ENCODE assay signal across 8 mouse cellular contexts in the genomic region with DNA sequence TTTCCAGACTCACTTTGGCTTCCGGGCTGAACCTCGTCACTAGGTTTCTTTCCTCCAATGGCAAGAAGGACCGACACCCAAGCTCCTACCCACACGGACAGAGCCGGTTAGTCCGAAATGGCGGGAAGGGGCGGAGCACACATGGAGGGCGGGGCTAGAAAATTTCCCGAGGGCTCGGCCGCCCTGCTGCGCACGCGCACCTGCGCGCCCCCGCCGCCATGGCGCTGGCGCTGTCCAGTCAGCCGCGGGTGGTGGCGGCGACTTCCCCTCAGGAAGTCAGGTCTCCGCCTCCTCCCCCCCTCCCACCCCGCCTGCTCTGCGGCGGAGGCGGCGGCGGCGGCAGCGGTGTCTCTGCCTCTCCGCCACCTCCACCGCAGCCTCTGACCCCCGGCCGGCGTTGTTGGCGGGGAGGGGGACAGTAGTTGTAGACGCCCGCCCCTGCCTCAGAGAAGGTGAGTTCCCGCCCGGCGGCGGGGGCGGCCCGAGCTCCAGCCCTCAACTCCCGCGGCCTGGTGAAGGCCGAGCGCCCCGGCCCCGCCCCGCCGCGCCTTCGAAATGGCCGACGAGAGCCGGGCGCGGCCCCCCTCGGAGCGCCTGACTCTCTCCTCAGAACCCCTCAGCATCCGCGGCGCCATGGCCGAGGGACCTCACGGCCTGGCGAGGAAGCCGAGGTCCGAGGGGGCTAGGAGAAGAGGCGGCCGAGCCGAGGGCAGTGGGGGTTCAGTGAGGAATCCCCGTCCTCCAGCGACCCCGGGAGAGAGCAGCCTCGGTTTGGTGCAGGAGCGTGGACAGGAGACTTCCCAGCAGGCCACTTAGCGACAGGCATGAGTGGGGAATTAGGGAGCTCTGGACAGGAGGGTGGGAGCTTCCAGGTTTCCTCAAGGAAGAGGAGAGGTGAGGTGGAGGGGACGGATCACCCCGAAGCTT. TPM values are rescaled to one million over a fixed set of nuclear protein-coding genes. Genes with fewer than 3 reads are reported as not detected.
DNase-seq lines count a peak whose midpoint lies in the region; ATAC-seq and TF ChIP-seq lines count a peak whose summit lies in the region.

A gene (plus strand): TSS at position 289 of the 927 bp plus-strand sequence.

- peaks cover 32% of the 10 kb centered on the region for H3K4me1 ChIP-seq in erythroblast, embryonic 14.5 days (ENCODE audit: control insufficient read depth)
- peaks cover 14% of the 10 kb centered on the region for H3K4me1 ChIP-seq in heart, embryonic 11.5 days (ENCODE audit: control insufficient read depth, insufficient read depth, low read length)
- H3K4me1 ChIP-seq in kidney, embryonic 16.5 days (ENCODE audit: insufficient read depth, low read length) = peaks cover 20% of the 10 kb centered on the region
- H3K4me1 ChIP-seq in liver, adult 2 months (ENCODE audit: control insufficient read depth, insufficient read depth, low read length) = peaks cover 13% of the 10 kb centered on the region

- peaks cover 10% of the 10 kb centered on the region for H3K79me3 ChIP-seq in C2C12 (ENCODE audit: low read depth)

- peak within 1 kb of the TSS; percentile 97 for H3ac ChIP-seq in C2C12 (ENCODE audit: control insufficient read depth, insufficient read length, low read depth)
- H3ac ChIP-seq in myocyte (ENCODE audit: control insufficient read depth, insufficient read length) = peak within 1 kb of the TSS; percentile 90

- TF ChIP-seq POLR2A in brain, embryonic 14.5 days (IDR thresholded peaks at IDR 0.05; ENCODE audit: borderline replicate concordance, extremely low read depth, insufficient read depth, insufficient read length, poor library complexity, severe bottlenecking) = peak; percentile 92
- 0 out of 2 replicates have a peak, but pooled peaks have one; percentile 15 for TF ChIP-seq POLR2A in liver, adult 2 months (IDR thresholded peaks at IDR 0.05; ENCODE audit: extremely low read depth, insufficient read depth, low read length)
- peak; percentile 69 for TF ChIP-seq POLR2A in myocyte (IDR thresholded peaks at IDR 0.05; ENCODE audit: insufficient read length, low read depth)

- peak; percentile 98 for DNase-seq in brain, embryonic 14.5 days (ENCODE audit: low read depth)
- peak; percentile 91 for DNase-seq in liver, adult 2 months (ENCODE audit: extremely low read depth, low read depth, low spot score)
- peak; percentile 98 for DNase-seq in splenic B cell, adult 2 months (ENCODE audit: low read depth, low spot score)

- H3K27ac ChIP-seq in heart, embryonic 11.5 days (ENCODE audit: low read depth, low read length) = peak within 1 kb of the TSS; percentile 99
- H3K27ac ChIP-seq in kidney, embryonic 16.5 days (ENCODE audit: low read length) = peak within 1 kb of the TSS; percentile 99
- H3K27ac ChIP-seq in liver, adult 2 months (replicated peaks; ENCODE audit: insufficient read depth, low read depth, low read length) = peak within 1 kb of the TSS; percentile 94

- peak within 1 kb of the TSS; percentile 81 for H3K4me2 ChIP-seq in heart, embryonic 11.5 days
- H3K4me2 ChIP-seq in kidney, embryonic 16.5 days (replicated peaks; ENCODE audit: low read depth, low read length) = peak within 1 kb of the TSS; percentile 84
- H3K4me2 ChIP-seq in myocyte (ENCODE audit: low read depth) = peak within 1 kb of the TSS; percentile 95

- TF ChIP-seq CTCF in C2C12 (IDR thresholded peaks at IDR 0.05; ENCODE audit: control insufficient read depth, insufficient read depth, insufficient read length) = no peak
- no peak for TF ChIP-seq CTCF in brain, embryonic 14.5 days (IDR thresholded peaks at IDR 0.05; ENCODE audit: borderline replicate concordance, extremely low read depth, insufficient read depth, insufficient read length)
- no peak for TF ChIP-seq CTCF in liver, adult 2 months (IDR thresholded peaks at IDR 0.05; ENCODE audit: low read depth, low read length)

- H3K4me3 ChIP-seq in C2C12 (ENCODE audit: insufficient read depth, poor library complexity, severe bottlenecking) = peak within 1 kb of the TSS; percentile 87
- peak within 1 kb of the TSS; percentile 99 for H3K4me3 ChIP-seq in erythroblast, embryonic 14.5 days (replicated peaks)
- H3K4me3 ChIP-seq in heart, embryonic 11.5 days (ENCODE audit: low read depth, low read length) = peak within 1 kb of the TSS; percentile 96
- H3K4me3 ChIP-seq in kidney, embryonic 16.5 days (ENCODE audit: low read length) = peak within 1 kb of the TSS; percentile 96
- H3K4me3 ChIP-seq in liver, adult 2 months (ENCODE audit: insufficient read depth, low read depth, low read length) = peak within 1 kb of the TSS; percentile 93
- peak within 1 kb of the TSS; percentile 87 for H3K4me3 ChIP-seq in myocyte

- no peaks in the 10 kb centered on the region for H3K9me3 ChIP-seq in erythroblast, embryonic 14.5 days (ENCODE audit: control insufficient read depth, low read length)
- no peaks in the 10 kb centered on the region for H3K9me3 ChIP-seq in heart, embryonic 11.5 days (replicated peaks; ENCODE audit: control insufficient read depth, low read length)
- no peaks in the 10 kb centered on the region for H3K9me3 ChIP-seq in kidney, embryonic 16.5 days (ENCODE audit: low read length)

- ATAC-seq in heart, embryonic 11.5 days (replicated peaks; ENCODE audit: insufficient number of reproducible peaks, low FRiP score, low TSS enrichment) = peak; percentile 90
- ATAC-seq in kidney, embryonic 16.5 days (ENCODE audit: low FRiP score, low TSS enrichment) = peak; percentile 95

- peaks cover 25% of the 10 kb centered on the region for H3K79me2 ChIP-seq in C2C12 (ENCODE audit: control insufficient read depth, insufficient read depth)
- H3K79me2 ChIP-seq in liver, adult 2 months (ENCODE audit: control insufficient read depth, insufficient read depth, low read length) = peaks cover 8% of the 10 kb centered on the region; the same call in 1 of the 2 replicates
- H3K79me2 ChIP-seq in myocyte (ENCODE audit: control insufficient read depth, insufficient read depth) = peaks cover 27% of the 10 kb centered on the region

- WGBS in heart, embryonic 11.5 days (ENCODE audit: insufficient replicate concordance) = under 1% methylated on average over 62 of the region's 84 CpGs
- under 1% methylated on average over 68 of the region's 84 CpGs for WGBS in kidney, embryonic 16.5 days
- WGBS in liver, adult 2 months = 2% methylated on average over 73 of the region's 84 CpGs

- H3K36me3 ChIP-seq in C2C12 (ENCODE audit: control insufficient read depth, insufficient read depth) = no peaks in the 10 kb centered on the region
- H3K36me3 ChIP-seq in erythroblast, embryonic 14.5 days (ENCODE audit: control insufficient read depth) = no peaks in the 10 kb centered on the region
- no peaks in the 10 kb centered on the region for H3K36me3 ChIP-seq in heart, embryonic 11.5 days (ENCODE audit: control insufficient read depth, insufficient read depth, low read length)
- H3K36me3 ChIP-seq in kidney, embryonic 16.5 days (ENCODE audit: insufficient read depth, low read length) = no peaks in the 10 kb centered on the region
- H3K36me3 ChIP-seq in liver, adult 2 months (ENCODE audit: control insufficient read depth, insufficient read depth, low read length) = no peaks in the 10 kb centered on the region
- H3K36me3 ChIP-seq in myocyte (ENCODE audit: control insufficient read depth, insufficient read depth) = no peaks in the 10 kb centered on the region
- no peaks in the 10 kb centered on the region for H3K36me3 ChIP-seq in splenic B cell, adult 2 months (ENCODE audit: control insufficient read depth, insufficient read depth, low read length, poor library complexity, severe bottlenecking)

- peak within 1 kb of the TSS; percentile 99 for H3K9ac ChIP-seq in heart, embryonic 11.5 days (ENCODE audit: low read depth, low read length)
- peak within 1 kb of the TSS; percentile 99 for H3K9ac ChIP-seq in kidney, embryonic 16.5 days (replicated peaks; ENCODE audit: low read length)
- H3K9ac ChIP-seq in liver, adult 2 months (ENCODE audit: low read depth, low read length) = peak within 1 kb of the TSS; percentile 97

- H3K27me3 ChIP-seq in C2C12 (ENCODE audit: control insufficient read depth, insufficient read depth, insufficient read length) (no peaks in the 10 kb centered on the region), myocyte (ENCODE audit: control insufficient read depth, insufficient read depth, insufficient read length) (no peaks in the 10 kb centered on the region)
- H3K27me3 ChIP-seq in erythroblast, embryonic 14.5 days (ENCODE audit: control insufficient read depth) = no peaks in the 10 kb centered on the region
- no peaks in the 10 kb centered on the region for H3K27me3 ChIP-seq in heart, embryonic 11.5 days (ENCODE audit: control insufficient read depth, insufficient read depth, low read length)
- H3K27me3 ChIP-seq in kidney, embryonic 16.5 days (ENCODE audit: insufficient read depth, low read length) = no peaks in the 10 kb centered on the region
- H3K27me3 ChIP-seq in liver, adult 2 months (ENCODE audit: control insufficient read depth, insufficient read depth, low read length) = no peaks in the 10 kb centered on the region
- no peaks in the 10 kb centered on the region for H3K27me3 ChIP-seq in splenic B cell, adult 2 months (ENCODE audit: control insufficient read depth, insufficient read depth, low read length, poor library complexity, severe bottlenecking)

TF ChIP-seq in C2C12, 6 proteins besides CTCF, POLR2A, EP300 and RAD21:
- TF ChIP-seq MAX (IDR thresholded peaks at IDR 0.05) = peak; percentile 18
- no peak for TF ChIP-seq USF1 (IDR thresholded peaks at IDR 0.05; ENCODE audit: low read depth)

TF ChIP-seq in myocyte, 11 proteins besides CTCF, POLR2A, EP300 and RAD21 (continues in another document):
- TF ChIP-seq TCF12 (IDR thresholded peaks at IDR 0.05; ENCODE audit: insufficient read depth, poor library complexity, severe bottlenecking) (no peak), SRF (IDR thresholded peaks at IDR 0.05; ENCODE audit: control insufficient read depth, insufficient read length, low read depth) (no peak), CEBPB (IDR thresholded peaks at IDR 0.05; ENCODE audit: insufficient read depth, poor library complexity, severe bottlenecking) (no peak), MYOD1 (IDR thresholded peaks at IDR 0.05; ENCODE audit: control insufficient read depth in 1 of 3, insufficient read length in 2 of 3, low read depth in 2 of 3) (peak in 2 of 3 experiments; percentile 14 to 37), REST (IDR thresholded peaks at IDR 0.05; ENCODE audit: insufficient read depth, insufficient read length) (no peak), MAX (IDR thresholded peaks at IDR 0.05; ENCODE audit: low read depth) (no peak), POLR2AphosphoS2 (IDR thresholded peaks at IDR 0.05; ENCODE audit: insufficient read length, low read depth) (peak; percentile 55)

RNA-seq across cellular contexts. Expression of the gene that starts here (rescaled TPM):
- polyA plus RNA-seq in C2C12 (2012; fragmentation: generic; extraction: Trizol) (11.5 TPM), myocyte (2012; fragmentation: generic; extraction: Trizol) (18.6 TPM)
- 9.3 and 11.1 TPM in 2 replicates for polyA plus RNA-seq in brain, embryonic 14.5 days (2012; rRNA removed)
- 2.8 and 3.3 TPM in 2 replicates for polyA plus RNA-seq in erythroblast, embryonic 14.5 days (2012)
- 60.2 and 65.1 TPM in 2 replicates for polyA plus RNA-seq in heart, embryonic 11.5 days (2014; fragmentation: Nextera tagmentation; extraction: Ambion mirVana)
- 52.9 and 58.4 TPM in 2 replicates for polyA plus RNA-seq in kidney, embryonic 16.5 days (2015; fragmentation: Nextera tagmentation; extraction: Ambion mirVana)
- total RNA-seq in liver, adult 2 months (2014; rRNA removed) = 52.7 and 56.6 TPM in 2 replicates
- polyA plus RNA-seq in liver, adult 2 months (2012; rRNA removed) = 9.0 and 9.5 TPM in 2 replicates

Comparison
In these comparisons a context has a peak if more than half of its experiments do, and no peak if none do; other contexts are left out.
1. Peak in every context shown above with its lines: DNase-seq, ATAC-seq, H3K4me3 ChIP-seq and H3K27ac ChIP-seq.
2. POLR2A ChIP-seq: peak in every context shown above with its lines; median percentile 92 in brain, embryonic 14.5 days; 69 in myocyte; 15 in liver, adult 2 months.